Mouse (Mus musculus): Measurements from ENCODE around the gene Hrc.

DNA sequence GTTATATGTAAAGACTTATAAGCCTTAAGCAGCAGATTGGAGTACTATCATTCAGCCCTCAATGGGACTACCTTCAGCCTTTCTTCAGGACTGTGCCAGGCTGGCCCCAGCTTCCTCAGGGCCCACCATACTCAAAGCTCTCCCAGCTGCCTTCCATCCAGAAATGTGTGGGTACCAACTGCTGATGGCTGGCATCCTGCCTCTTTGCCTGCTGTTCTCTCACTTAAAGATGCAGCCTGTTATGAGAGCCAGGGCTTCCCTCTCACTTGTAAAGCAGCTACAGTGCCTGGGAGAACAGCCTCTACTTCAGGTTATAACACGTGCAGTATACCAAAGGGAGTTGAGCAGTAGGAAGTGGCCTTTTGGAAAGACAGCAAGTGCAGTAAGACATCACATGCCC is 41.0 kb downstream of the Hrc start:
- no peak for TF ChIP-seq CTCF (IDR thresholded peaks at IDR 0.05; ENCODE audit: borderline replicate concordance, insufficient read depth, low read length)
- no peak for TF ChIP-seq POLR2A (IDR thresholded peaks at IDR 0.05; ENCODE audit: low read depth, low read length)

Data from embryonic fibroblast, embryonic 13.5 days (primary cell).